8 mouse cellular contexts compared by ENCODE assay signal in the genomic region with DNA sequence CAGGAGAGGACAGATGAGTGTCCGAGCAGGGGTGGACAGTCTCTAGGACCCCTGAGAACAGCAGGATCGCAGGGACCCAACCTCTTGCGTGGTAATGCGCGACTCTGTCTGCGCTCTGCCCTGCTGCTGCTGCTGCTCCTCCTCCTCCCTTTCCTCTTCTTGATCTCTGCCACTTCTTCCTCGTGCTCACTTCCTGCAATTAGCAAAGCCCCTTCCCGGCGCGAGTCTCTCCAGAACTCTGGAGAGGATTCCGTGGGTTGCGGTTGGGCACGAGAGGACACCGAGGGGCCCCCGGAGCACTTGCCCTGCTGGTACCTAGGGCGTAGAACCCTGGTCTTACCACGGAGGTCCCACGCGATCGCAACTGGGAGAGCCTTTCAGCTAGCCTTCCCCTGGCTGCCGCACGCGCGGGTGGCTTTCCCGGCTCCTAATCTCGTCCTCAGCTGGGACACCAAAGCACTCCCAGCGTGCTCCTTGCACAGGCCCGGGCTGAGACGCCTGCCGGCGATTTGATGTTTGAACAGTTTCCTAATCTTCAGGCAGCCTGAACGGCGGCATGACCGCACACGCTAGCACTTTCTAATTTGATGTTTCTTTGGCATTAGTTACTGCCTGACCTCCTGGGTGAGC. TPM values are rescaled to one million over a fixed set of nuclear protein-coding genes. Genes with fewer than 3 reads are reported as not detected.
DNase-seq lines count a peak whose midpoint lies in the region; ATAC-seq and TF ChIP-seq lines count a peak whose summit lies in the region.

A gene (minus strand): TSS at position 484 of the 630 bp plus-strand sequence.

- no peaks in the 10 kb centered on the region for H3K36me3 ChIP-seq in limb, embryonic 12.5 days
- H3K36me3 ChIP-seq in midbrain, embryonic 10.5 days: no peaks in the 10 kb centered on the region

- WGBS in limb, embryonic 12.5 days: under 1% methylated on average over 35 of the region's 35 CpGs
- 1% methylated on average over 35 of the region's 35 CpGs for WGBS in midbrain, embryonic 10.5 days

- H3K4me2 ChIP-seq in limb, embryonic 12.5 days: peak within 1 kb of the TSS; percentile 92

- H3K9ac ChIP-seq in limb, embryonic 12.5 days (replicated peaks): peak within 1 kb of the TSS; percentile 62

- DNase-seq in WW6 (ENCODE audit: low read depth, low spot score): peak; percentile 22
- peak; percentile 31 to 59 for DNase-seq in gastrocnemius, postnatal 4 days (ENCODE audit: low spot score in 2 of 2)
- DNase-seq in induced T-regulatory cell, adult 2 months (ENCODE audit: low read depth): peak; percentile 65
- peak; percentile 83 for DNase-seq in midbrain, embryonic 10.5 days (ENCODE audit: low spot score)
- DNase-seq in right cerebral cortex, postnatal 4 days: peak; percentile 58
- DNase-seq in yolk sac, embryonic 10.5 days (ENCODE audit: low spot score): peak; percentile 53

- no peak within 1 kb of the TSS for H3K27ac ChIP-seq in cortical plate, adult 2 months (ENCODE audit: insufficient read depth, low read length)
- no peak within 1 kb of the TSS for H3K27ac ChIP-seq in limb, embryonic 12.5 days
- peak within 1 kb of the TSS; percentile 82 for H3K27ac ChIP-seq in midbrain, embryonic 10.5 days (replicated peaks)

- TF ChIP-seq POLR2A in cortical plate, adult 2 months (IDR thresholded peaks at IDR 0.05; ENCODE audit: extremely low read depth, insufficient read depth, low read length): no peak

- TF ChIP-seq CTCF in cortical plate, adult 2 months (IDR thresholded peaks at IDR 0.05; ENCODE audit: extremely low read depth, insufficient read depth, low read length): no peak

- peak within 1 kb of the TSS; percentile 40 for H3K4me3 ChIP-seq in cortical plate, adult 2 months (ENCODE audit: insufficient read depth, low read length)
- H3K4me3 ChIP-seq in limb, embryonic 12.5 days (replicated peaks): peak within 1 kb of the TSS; percentile 55
- H3K4me3 ChIP-seq in midbrain, embryonic 10.5 days: peak within 1 kb of the TSS; percentile 66

- peak; percentile 58; the same call in 1 of the 2 replicates for ATAC-seq in limb, embryonic 12.5 days (ENCODE audit: insufficient number of reproducible peaks, insufficient read depth, low FRiP score, low TSS enrichment, low read depth)

- no peaks in the 10 kb centered on the region for H3K4me1 ChIP-seq in cortical plate, adult 2 months (ENCODE audit: control insufficient read depth, insufficient read depth, low read length)
- H3K4me1 ChIP-seq in limb, embryonic 12.5 days (replicated peaks): no peaks in the 10 kb centered on the region
- H3K4me1 ChIP-seq in midbrain, embryonic 10.5 days: peaks cover 25% of the 10 kb centered on the region

- H3K9me3 ChIP-seq in limb, embryonic 12.5 days: no peaks in the 10 kb centered on the region
- H3K9me3 ChIP-seq in midbrain, embryonic 10.5 days (replicated peaks): no peaks in the 10 kb centered on the region

- peaks cover 21% of the 10 kb centered on the region for H3K27me3 ChIP-seq in limb, embryonic 12.5 days
- peaks cover 65% of the 10 kb centered on the region for H3K27me3 ChIP-seq in midbrain, embryonic 10.5 days (ENCODE audit: low read depth, poor library complexity, severe bottlenecking)

RNA-seq across cellular contexts. Expression of the gene that starts here (rescaled TPM):
- 0.09 and 0.10 TPM in 2 replicates for polyA plus RNA-seq in cortical plate, adult 2 months (2012; rRNA removed)
- total RNA-seq in gastrocnemius, postnatal 4 days (2021): under 1 TPM; 0.10 TPM
- 2.3 and 2.5 TPM in 2 replicates for polyA plus RNA-seq in limb, embryonic 12.5 days (2016; fragmentation: Nextera tagmentation; extraction: Ambion mirVana)
- 2.9 and 3.6 TPM in 2 replicates for polyA plus RNA-seq in midbrain, embryonic 10.5 days (2016; fragmentation: Nextera tagmentation; extraction: Ambion mirVana)

Comparison
In these comparisons a context has a peak if more than half of its experiments do, and no peak if none do; other contexts are left out.
1. Peak in DNase-seq in gastrocnemius, postnatal 4 days; RNA of the gene not detected or under 1 TPM.
2. DNase-seq: peak in every context shown above with its lines; median percentile 83 in midbrain, embryonic 10.5 days; 65 in induced T-regulatory cell, adult 2 months; 58 in right cerebral cortex, postnatal 4 days; 53 in yolk sac, embryonic 10.5 days; 45 in gastrocnemius, postnatal 4 days; 22 in WW6.